Mouse (Mus musculus) kidney, adult 2 months (tissue): ENCODE measurements around the gene Olfr800. TPM values are rescaled to one million over a fixed set of nuclear protein-coding genes. Genes with fewer than 3 reads are reported as not detected.

Source experiments
- DNase-seq: peaks from one replicate; pipeline ENCODE4 v3.0.0; 2021
- H3K27ac ChIP-seq: fragments of 200-500 bp; 2 replicates; pipeline ENCODE4 v1.5.1; 2012; ENCODE audit warnings: low read depth, low read length, control low read depth, inconsistent platforms; ENCODE audit not compliant: insufficient read depth
- H3K27me3 ChIP-seq: fragments of 200-500 bp; replicated peaks from 2 replicates; pipeline ENCODE4 v1.6.1; 2012; ENCODE audit warnings: mild to moderate bottlenecking, moderate library complexity, low read length, inconsistent platforms; ENCODE audit not compliant: control insufficient read depth, insufficient read depth
- H3K36me3 ChIP-seq: fragments of 200-500 bp; 2 replicates; pipeline ENCODE4 v1.6.1; 2012; ENCODE audit warnings: mild to moderate bottlenecking, moderate library complexity, low read length, inconsistent platforms; ENCODE audit not compliant: control insufficient read depth, insufficient read depth
- H3K4me1 ChIP-seq: fragments of 200-500 bp; 2 replicates; pipeline ENCODE4 v1.6.1; 2011; ENCODE audit warnings: low read length; ENCODE audit not compliant: control insufficient read depth, insufficient read depth
- H3K4me3 ChIP-seq: fragments of 200-500 bp; 2 replicates; pipeline ENCODE4 v1.5.1; 2011; ENCODE audit warnings: mild to moderate bottlenecking, low read depth, low read length, control low read depth; ENCODE audit not compliant: insufficient read depth
- CTCF ChIP-seq: fragments of 200-500 bp; conservative IDR thresholded peaks from 2 replicates; pipeline ENCODE4 v1.5.1; 2011; ENCODE audit warnings: low read depth, mild to moderate bottlenecking, control low read depth, low read length, moderate library complexity, mixed read lengths; ENCODE audit not compliant: insufficient read depth, insufficient read length
- POLR2A ChIP-seq: fragments of 200-500 bp; IDR thresholded peaks from one replicate; pipeline ENCODE4 v1.6.1; 2011; ENCODE audit warnings: low read depth, low read length, control low read depth
- WGBS: fragments of 180-500 bp; shearing (Covaris S2); methylation state at CpG from one replicate; pipeline ENCODE4 v1.1.7; 2018; 5-methylcytosine and 5-hydroxymethylcytosine counted together
- polyA plus RNA-seq: library from polyadenylated mRNA; depleted of rRNA; stranded (reverse); fragments of >200 nt; gene quantifications from 2 replicates; pipeline ENCODE4 v1.2.3, GENCODE M21; 2012; rRNA removed

Gene Olfr800
- polyA plus RNA-seq, 1 experiment = not detected

GRCm38 (mm10) chr10:129688069-129688468 is 30.6 kb downstream of the Olfr800 start, which contains the start of gene Olfr802:
Gene Olfr802 (minus strand): TSS chr10:129688169.
- H3K36me3 ChIP-seq = no peaks in the 10 kb centered on the region
- H3K27ac ChIP-seq = no peak within 1 kb of the TSS
- TF ChIP-seq CTCF = no peak
- no peak for TF ChIP-seq POLR2A
- DNase-seq = no peak
- no peaks in the 10 kb centered on the region for H3K4me1 ChIP-seq
- no peak within 1 kb of the TSS for H3K4me3 ChIP-seq
- no peaks in the 10 kb centered on the region for H3K27me3 ChIP-seq
- 70% methylated on average over 1 of the region's 1 CpGs for WGBS

- Histone ChIP-seq H3K27ac (no peak within 1 kb of the TSS), H3K27me3 (no peaks in the 10 kb centered on the region), H3K4me3 (no peak within 1 kb of the TSS), H3K4me1 (no peaks in the 10 kb centered on the region), H3K36me3 (no peaks in the 10 kb centered on the region)
- 70% methylated on average over 2 of the region's 2 CpGs for WGBS
- no peak for DNase-seq
- TF ChIP-seq POLR2A = no peak
- TF ChIP-seq CTCF = no peak
Measured at GRCm38 (mm10) chr10:129694186-129694585, 36.7 kb downstream of the Olfr800 start, which contains the start of gene Olfr803. Gene Olfr803 (minus strand): TSS chr10:129694286.

- no peaks in the 10 kb centered on the region for H3K36me3 ChIP-seq
- DNase-seq = no peak
- H3K4me1 ChIP-seq = no peaks in the 10 kb centered on the region
- no peak within 1 kb of the TSS for H3K4me3 ChIP-seq
- no peak for TF ChIP-seq CTCF
- no peak for TF ChIP-seq POLR2A
- H3K27ac ChIP-seq = no peak within 1 kb of the TSS
- no peaks in the 10 kb centered on the region for H3K27me3 ChIP-seq
Measured at GRCm38 (mm10) chr10:129702910-129703309, 45.4 kb downstream of the Olfr800 start, which contains the start of gene Olfr804. Gene Olfr804 (plus strand): TSS chr10:129703210.

Other genes with a start within 250 kb of the Olfr800 start
- not detected in 2 replicates for gene Olfr786, start 230.4 kb upstream of the Olfr800 start, polyA plus RNA-seq
- not detected in 2 replicates for gene Olfr787, start 195.8 kb upstream of the Olfr800 start, polyA plus RNA-seq
- gene Olfr788, start 186.7 kb upstream of the Olfr800 start, polyA plus RNA-seq = not detected in 2 replicates
- not detected in 2 replicates for gene Olfr789, start 172.9 kb upstream of the Olfr800 start, polyA plus RNA-seq
- not detected in 2 replicates for gene Olfr790, start 159.2 kb upstream of the Olfr800 start, polyA plus RNA-seq
- gene Olfr791, start 135.9 kb upstream of the Olfr800 start, polyA plus RNA-seq = not detected in 2 replicates
- not detected in 2 replicates for gene Olfr792, start 118.5 kb upstream of the Olfr800 start, polyA plus RNA-seq
- gene Olfr794, start 90.0 kb upstream of the Olfr800 start, polyA plus RNA-seq = not detected in 2 replicates
- not detected in 2 replicates for gene Olfr796, start 45.1 kb upstream of the Olfr800 start, polyA plus RNA-seq
- not detected in 2 replicates for gene Olfr798, start 29.8 kb upstream of the Olfr800 start, polyA plus RNA-seq
- gene Olfr799, start 20.2 kb upstream of the Olfr800 start, polyA plus RNA-seq = not detected in 2 replicates
- gene Olfr801, start 16.2 kb downstream of the Olfr800 start, polyA plus RNA-seq = not detected in 2 replicates
- not detected in 2 replicates for gene Olfr802, start 30.5 kb downstream of the Olfr800 start, polyA plus RNA-seq
- not detected in 2 replicates for gene Olfr803, start 36.6 kb downstream of the Olfr800 start, polyA plus RNA-seq
- not detected in 2 replicates for gene Olfr804, start 45.5 kb downstream of the Olfr800 start, polyA plus RNA-seq
- gene Olfr805, start 71.7 kb downstream of the Olfr800 start, polyA plus RNA-seq = not detected in 2 replicates
- gene Olfr806, start 84.2 kb downstream of the Olfr800 start, polyA plus RNA-seq = not detected in 2 replicates
- not detected in 2 replicates for gene Olfr807, start 100.1 kb downstream of the Olfr800 start, polyA plus RNA-seq
- gene Olfr808, start 107.8 kb downstream of the Olfr800 start, polyA plus RNA-seq = not detected in 2 replicates
- gene Olfr809, start 116.9 kb downstream of the Olfr800 start, polyA plus RNA-seq = not detected in 2 replicates
- not detected in 2 replicates for gene Olfr810, start 137.2 kb downstream of the Olfr800 start, polyA plus RNA-seq
- gene Olfr811, start 146.7 kb downstream of the Olfr800 start, polyA plus RNA-seq = not detected in 2 replicates
- gene Olfr812, start 188.4 kb downstream of the Olfr800 start, polyA plus RNA-seq = not detected in 2 replicates
- gene Olfr813, start 197.7 kb downstream of the Olfr800 start, polyA plus RNA-seq = not detected in 2 replicates
- not detected in 2 replicates for gene Olfr814, start 222.2 kb downstream of the Olfr800 start, polyA plus RNA-seq
- not detected in 2 replicates for gene Olfr815, start 248.2 kb downstream of the Olfr800 start, polyA plus RNA-seq